Mouse (Mus musculus) CH12.LX (cell line): ENCODE results near the gene Ly6g6c. TPM values are rescaled to one million over a fixed set of nuclear protein-coding genes. Genes with fewer than 3 reads are reported as not detected.

ENCODE experiments used
- DNase-seq: peaks from one replicate; pipeline ENCODE4 v3.0.0-alpha.2; 2013; ENCODE audit errors: extremely low read depth
- H3K27ac ChIP-seq: 2 replicates; pipeline ENCODE4 v1.5.1; 2012; ENCODE audit warnings: low read depth, mild to moderate bottlenecking, control low read depth, moderate library complexity; ENCODE audit not compliant: insufficient read depth
- H3K27me3 ChIP-seq: replicated peaks from 2 replicates; pipeline ENCODE3; 2012; ENCODE audit warnings: inconsistent platforms
- H3K36me3 ChIP-seq, 2 experiments: replicated peaks in 1 of 2; 2 replicates each; pipeline versions ENCODE3 to v1.6.1; 2012; ENCODE audit warnings: inconsistent platforms in 1 of 2, low read length in 1 of 2, mild to moderate bottlenecking in 1 of 2, mixed read lengths in 1 of 2, moderate library complexity in 1 of 2; ENCODE audit not compliant: control insufficient read depth in 1 of 2, insufficient read depth in 1 of 2
- H3K4me1 ChIP-seq, 2 experiments: 2 replicates each; pipeline ENCODE4 v1.6.1; 2012; ENCODE audit warnings: inconsistent platforms in 1 of 2, moderate library complexity in 1 of 2; ENCODE audit not compliant: insufficient read depth in 2 of 2, control insufficient read depth in 1 of 2
- H3K4me2 ChIP-seq: 2 replicates; pipeline ENCODE4 v1.6.1; 2012; ENCODE audit warnings: low read depth, mild to moderate bottlenecking, control low read depth; ENCODE audit not compliant: poor library complexity, insufficient read depth, severe bottlenecking
- H3K4me3 ChIP-seq, 3 experiments: fragments of 150-350 bp in 1 of 3; sonication (generic) in 1 of 3; replicated peaks in 1 of 3; 2 replicates each; pipeline versions ENCODE3 to v1.5.1; 2011 to 2012; ENCODE audit warnings: low read depth in 2 of 3, low read length in 2 of 3, mild to moderate bottlenecking in 2 of 3, moderate library complexity in 2 of 3, control low read depth in 1 of 3, improper control_type of control experiment in 1 of 3, inconsistent platforms in 1 of 3, mixed read lengths in 1 of 3; ENCODE audit not compliant: poor library complexity in 1 of 3
- H3K79me2 ChIP-seq: replicated peaks from 2 replicates; pipeline ENCODE4 v1.6.1; 2012; ENCODE audit warnings: mild to moderate bottlenecking, moderate library complexity; ENCODE audit not compliant: control insufficient read depth, poor library complexity, insufficient read depth, severe bottlenecking; ENCODE audit errors: extremely low read depth
- H3K9ac ChIP-seq: 2 replicates; pipeline ENCODE4 v1.6.1; 2012; ENCODE audit warnings: low read depth, mild to moderate bottlenecking, control low read depth, moderate library complexity; ENCODE audit not compliant: insufficient read depth
- H3K9me3 ChIP-seq: replicated peaks from 2 replicates; pipeline ENCODE3; 2012; ENCODE audit warnings: low read length, inconsistent platforms, mixed read lengths
- BHLHE40 ChIP-seq: IDR thresholded peaks from 2 replicates; pipeline ENCODE4 v1.6.1; 2011; ENCODE audit warnings: mild to moderate bottlenecking, low read depth, low read length, improper control_type of control experiment
- CHD1 ChIP-seq: IDR thresholded peaks from 2 replicates; pipeline ENCODE4 v1.6.1; 2012; ENCODE audit warnings: low read depth, low read length, improper control_type of control experiment, inconsistent platforms
- CHD2 ChIP-seq: IDR thresholded peaks from 2 replicates; pipeline ENCODE4 v1.6.1; 2011; ENCODE audit warnings: low read length, improper control_type of control experiment
- CTCF ChIP-seq, 2 experiments: IDR thresholded peaks in 1 of 2; conservative IDR thresholded peaks in 1 of 2; 2 replicates each; pipeline ENCODE4 v1.5.1; 2011 to 2012; ENCODE audit warnings: low read depth in 2 of 2, low read length in 2 of 2, improper control_type of control experiment in 1 of 2, inconsistent platforms in 1 of 2, mild to moderate bottlenecking in 1 of 2, moderate library complexity in 1 of 2
- E2F4 ChIP-seq: IDR thresholded peaks from 2 replicates; pipeline ENCODE4 v1.6.1; 2011; ENCODE audit warnings: low read depth, low read length, improper control_type of control experiment; ENCODE audit not compliant: insufficient replicate concordance
- ELF1 ChIP-seq: IDR thresholded peaks from 2 replicates; pipeline ENCODE4 v1.6.1; 2014; ENCODE audit warnings: low read depth, mild to moderate bottlenecking, inconsistent platforms, low read length, improper control_type of control experiment
- EP300 ChIP-seq: IDR thresholded peaks from 2 replicates; pipeline ENCODE4 v1.6.1; 2011; ENCODE audit warnings: low read length, improper control_type of control experiment
- ETS1 ChIP-seq: conservative IDR thresholded peaks from 2 replicates; pipeline ENCODE4 v1.6.1; 2012; ENCODE audit warnings: low read depth, mild to moderate bottlenecking, inconsistent platforms, low read length, improper control_type of control experiment, moderate library complexity
- GABPA ChIP-seq: IDR thresholded peaks from 2 replicates; pipeline ENCODE4 v1.6.1; 2012; ENCODE audit warnings: low read depth, low read length, improper control_type of control experiment, inconsistent platforms; ENCODE audit not compliant: insufficient replicate concordance
- HCFC1 ChIP-seq: IDR thresholded peaks from 2 replicates; pipeline ENCODE4 v1.6.1; 2012; ENCODE audit warnings: low read depth, mild to moderate bottlenecking, inconsistent platforms, low read length, improper control_type of control experiment
- IRF4 ChIP-seq: IDR thresholded peaks from 2 replicates; pipeline ENCODE4 v1.6.1; 2014; ENCODE audit warnings: low read depth, mild to moderate bottlenecking, inconsistent platforms, low read length, improper control_type of control experiment
- JUN ChIP-seq: IDR thresholded peaks from 2 replicates; pipeline ENCODE4 v1.6.1; 2011; ENCODE audit warnings: low read depth, mild to moderate bottlenecking, low read length, improper control_type of control experiment, moderate library complexity; ENCODE audit not compliant: insufficient read depth
- JUND ChIP-seq: conservative IDR thresholded peaks from 2 replicates; pipeline ENCODE4 v1.6.1; 2011; ENCODE audit warnings: low read depth, low read length, improper control_type of control experiment
- KAT2A ChIP-seq: IDR thresholded peaks from 2 replicates; pipeline ENCODE4 v1.6.1; 2012; ENCODE audit warnings: low read length, improper control_type of control experiment, inconsistent platforms; ENCODE audit not compliant: insufficient replicate concordance
- MAFK ChIP-seq: IDR thresholded peaks from 2 replicates; pipeline ENCODE4 v1.6.1; 2011; ENCODE audit warnings: low read length, improper control_type of control experiment; ENCODE audit not compliant: insufficient replicate concordance
- MAX ChIP-seq: IDR thresholded peaks from 2 replicates; pipeline ENCODE4 v1.6.1; 2011; ENCODE audit warnings: low read length, improper control_type of control experiment
- MAZ ChIP-seq: IDR thresholded peaks from 2 replicates; pipeline ENCODE4 v1.6.1; 2012; ENCODE audit warnings: low read depth, mild to moderate bottlenecking, inconsistent platforms, low read length, improper control_type of control experiment, moderate library complexity
- MEF2A ChIP-seq: IDR thresholded peaks from 2 replicates; pipeline ENCODE4 v1.6.1; 2014; ENCODE audit warnings: low read depth, mild to moderate bottlenecking, inconsistent platforms, low read length, improper control_type of control experiment, borderline replicate concordance
- MXI1 ChIP-seq: IDR thresholded peaks from 2 replicates; pipeline ENCODE4 v1.6.1; 2011; ENCODE audit warnings: mild to moderate bottlenecking, low read depth, low read length, improper control_type of control experiment
- MYC ChIP-seq: IDR thresholded peaks from 2 replicates; pipeline ENCODE4 v1.6.1; 2011; ENCODE audit warnings: low read depth, mild to moderate bottlenecking, improper control_type of control experiment, low read length
- NELFE ChIP-seq: IDR thresholded peaks from 2 replicates; pipeline ENCODE4 v1.6.1; 2011; ENCODE audit warnings: low read depth, low read length, improper control_type of control experiment
- NRF1 ChIP-seq: IDR thresholded peaks from 2 replicates; pipeline ENCODE4 v1.6.1; 2014; ENCODE audit warnings: low read depth, mild to moderate bottlenecking, inconsistent platforms, low read length, improper control_type of control experiment, moderate library complexity
- PAX5 ChIP-seq: IDR thresholded peaks from 2 replicates; pipeline ENCODE4 v1.6.1; 2012; ENCODE audit warnings: low read length, inconsistent platforms, mixed read lengths
- POLR2A ChIP-seq: IDR thresholded peaks from 2 replicates; pipeline ENCODE4 v1.6.1; 2011; ENCODE audit warnings: low read depth, mild to moderate bottlenecking, improper control_type of control experiment, low read length
- POLR2AphosphoS2 ChIP-seq: IDR thresholded peaks from 2 replicates; pipeline ENCODE4 v1.6.1; 2011; ENCODE audit warnings: low read depth, low read length, improper control_type of control experiment
- RAD21 ChIP-seq: IDR thresholded peaks from 2 replicates; pipeline ENCODE4 v1.6.1; 2011; ENCODE audit warnings: low read depth, mild to moderate bottlenecking, low read length, improper control_type of control experiment, moderate library complexity
- RCOR1 ChIP-seq: conservative IDR thresholded peaks from 2 replicates; pipeline ENCODE4 v1.6.1; 2012; ENCODE audit warnings: low read depth, mild to moderate bottlenecking, inconsistent platforms, low read length, improper control_type of control experiment
- SIN3A ChIP-seq: IDR thresholded peaks from 2 replicates; pipeline ENCODE4 v1.6.1; 2012; ENCODE audit warnings: low read length, improper control_type of control experiment, inconsistent platforms
- SMC3 ChIP-seq: IDR thresholded peaks from 2 replicates; pipeline ENCODE4 v1.6.1; 2011; ENCODE audit warnings: low read depth, low read length, improper control_type of control experiment
- TBP ChIP-seq: conservative IDR thresholded peaks from 2 replicates; pipeline ENCODE4 v1.6.1; 2011; ENCODE audit warnings: low read depth, low read length, improper control_type of control experiment
- TCF12 ChIP-seq: IDR thresholded peaks from 2 replicates; pipeline ENCODE4 v1.6.1; 2014; ENCODE audit warnings: low read depth, mild to moderate bottlenecking, inconsistent platforms, low read length, improper control_type of control experiment
- UBTF ChIP-seq: IDR thresholded peaks from 2 replicates; pipeline ENCODE4 v1.6.1; 2012; ENCODE audit warnings: low read depth, mild to moderate bottlenecking, inconsistent platforms, low read length, improper control_type of control experiment, moderate library complexity
- USF1 ChIP-seq: IDR thresholded peaks from 2 replicates; pipeline ENCODE4 v1.6.1; 2014; ENCODE audit warnings: low read depth, mild to moderate bottlenecking, inconsistent platforms, low read length, improper control_type of control experiment
- USF2 ChIP-seq: conservative IDR thresholded peaks from 2 replicates; pipeline ENCODE4 v1.6.1; 2011; ENCODE audit warnings: low read depth, low read length, improper control_type of control experiment
- ZC3H11A ChIP-seq: IDR thresholded peaks from 2 replicates; pipeline ENCODE4 v1.6.1; 2012; ENCODE audit warnings: low read depth, mild to moderate bottlenecking, inconsistent platforms, low read length, improper control_type of control experiment
- ZKSCAN1 ChIP-seq: IDR thresholded peaks from 2 replicates; pipeline ENCODE4 v1.6.1; 2012; ENCODE audit warnings: low read depth, inconsistent platforms, low read length, improper control_type of control experiment, borderline replicate concordance
- ZMIZ1 ChIP-seq: IDR thresholded peaks from 2 replicates; pipeline ENCODE4 v1.6.1; 2012; ENCODE audit warnings: low read depth, mild to moderate bottlenecking, inconsistent platforms, low read length, improper control_type of control experiment
- ZNF384 ChIP-seq: IDR thresholded peaks from 2 replicates; pipeline ENCODE4 v1.6.1; 2012; ENCODE audit warnings: low read depth, low read length, improper control_type of control experiment, inconsistent platforms
- dilution Hi-C: fragments of 300-500 bp; cut with MboI; formaldehyde crosslinking; loops from 2 replicates; pipeline ENCODE4 v1.14.3; 2020; ENCODE audit warnings: low sequenced_read_pairs; ENCODE audit not compliant: extremely low pct_unique_long_range_greater_than_20kb, extremely low pct_ligation_motif_present
- in situ Hi-C: fragments of 300-500 bp; cut with MboI; formaldehyde crosslinking; loops from 3 replicates; pipeline ENCODE4 v1.14.3; 2019; ENCODE audit warnings: low sequenced_read_pairs, low pct_ligation_motif_present, low pct_unique_long_range_greater_than_20kb, mixed read lengths
- polyA plus RNA-seq: library from polyadenylated mRNA; unstranded; fragments of >175 nt; gene quantifications from 2 replicates; pipeline ENCODE4 v1.2.1, GENCODE M21; 2012; ENCODE audit warnings: low read depth; ENCODE audit not compliant: insufficient read length
- total RNA-seq, 2 experiments: library from RNA; depleted of rRNA; stranded (reverse); fragments of 300-350 nt in 1 of 2; fragments of >200 nt in 1 of 2; gene quantifications; 2 replicates each; pipeline ENCODE4 v1.2.3; 2012 to 2014

Gene Ly6g6c
- total and polyA plus RNA-seq, 3 experiments, result 0.30 TPM; not detected in 2

DNA sequence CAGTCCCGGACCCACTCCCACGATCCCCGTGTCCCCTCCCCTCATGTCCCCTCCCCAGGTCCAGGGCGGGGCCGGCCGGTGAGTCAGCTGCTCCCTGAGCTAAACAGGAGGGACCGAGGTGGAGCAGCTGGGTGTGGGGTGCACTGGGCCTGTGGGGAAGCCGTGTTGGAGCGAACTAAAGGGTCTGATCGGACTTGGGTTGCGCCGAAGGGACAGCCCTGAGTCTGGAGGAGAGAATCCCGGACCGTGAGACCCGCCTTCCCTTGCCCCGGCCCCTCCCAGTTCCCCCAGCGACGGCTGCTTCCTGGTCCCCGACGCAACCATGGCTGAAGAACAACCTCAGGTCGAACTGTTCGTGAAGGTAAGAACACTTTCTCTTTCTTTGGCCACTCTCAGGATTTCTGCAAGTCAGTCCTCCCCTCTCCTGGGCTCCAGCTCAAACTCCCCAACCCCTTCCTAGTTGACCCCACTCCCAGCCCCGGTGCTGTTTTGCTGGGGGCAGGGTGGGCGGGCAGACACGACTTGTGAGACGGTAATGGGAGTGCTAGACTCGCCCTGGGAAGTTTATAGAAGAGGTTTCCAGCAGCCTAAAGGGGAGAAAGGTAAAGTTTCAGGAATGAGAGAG is 14.9 kb upstream of the Ly6g6c start:
- peaks cover 6 to 34% of the 10 kb centered on the region in 2 experiments for H3K4me1 ChIP-seq
- no peak for TF ChIP-seq MAX
- TF ChIP-seq ELF1, result peak; percentile 86
- TF ChIP-seq IRF4, result peak; percentile 54; the same call in 1 of the 2 replicates
- no peak for TF ChIP-seq EP300
- no peak for TF ChIP-seq JUND
- TF ChIP-seq MEF2A, result peak; percentile 31; the same call in 1 of the 2 replicates
- TF ChIP-seq ZC3H11A, result no peak
- TF ChIP-seq MAFK, result no peak
- TF ChIP-seq MAZ, result 0 out of 2 replicates have a peak, but pooled peaks have one; percentile 43
- no peak for TF ChIP-seq JUN
- TF ChIP-seq SIN3A, result peak; percentile 76
- no peak for TF ChIP-seq RAD21
- peak; percentile 33; the same call in 1 of the 2 replicates for TF ChIP-seq BHLHE40
- TF ChIP-seq RCOR1, result no peak
- TF ChIP-seq CTCF (conservative IDR thresholded peaks at IDR 0.05 in 1 of 2, IDR thresholded peaks at IDR 0.05 in 1 of 2; ENCODE audit: low read depth in 2 of 2, low read length in 2 of 2), result no peak
- 0 out of 2 replicates have a peak, but pooled peaks have one; percentile 8 for TF ChIP-seq MYC
- TF ChIP-seq ETS1, result peak; percentile 25; the same call in 1 of the 2 replicates
- TF ChIP-seq CHD2, result no peak; the same call in 1 of the 2 replicates
- TF ChIP-seq NELFE, result peak; percentile 73; the same call in 1 of the 2 replicates
- no peak for TF ChIP-seq PAX5
- TF ChIP-seq SMC3, result no peak
- 0 out of 2 replicates have a peak, but pooled peaks have one; percentile 21 for TF ChIP-seq CHD1
- TF ChIP-seq GABPA, result no peak
- no peak for TF ChIP-seq ZKSCAN1
- TF ChIP-seq ZNF384, result no peak
- no peak for TF ChIP-seq USF2
- peak; percentile 31; the same call in 1 of the 2 replicates for TF ChIP-seq HCFC1
- no peak for TF ChIP-seq POLR2AphosphoS2
- TF ChIP-seq MXI1, result peak; percentile 65
- no peak for TF ChIP-seq USF1
- TF ChIP-seq TCF12, result peak; percentile 50; the same call in 1 of the 2 replicates
- TF ChIP-seq ZMIZ1, result peak; percentile 67; the same call in 1 of the 2 replicates
- no peak for TF ChIP-seq E2F4
- TF ChIP-seq NRF1, result no peak
- TF ChIP-seq TBP, result 0 out of 2 replicates have a peak, but pooled peaks have one; percentile 40
- peak; percentile 58; the same call in 1 of the 2 replicates for TF ChIP-seq UBTF
- TF ChIP-seq POLR2A, result peak; percentile 57
- TF ChIP-seq KAT2A, result no peak
- H3K79me2 ChIP-seq, result peaks cover 27% of the 10 kb centered on the region

More for the DNA sequence above, 14.9 kb upstream of the Ly6g6c start:
- Histone ChIP-seq H3K36me3 (peaks cover 24 to 29% of the 10 kb centered on the region in 2 experiments), H3K27ac (peak overlapping the region; percentile 96), H3K4me2 (peak overlapping the region; percentile 59), H3K9ac (peak overlapping the region; percentile 96), H3K4me3 (peak overlapping the region; percentile 79 to 94 (median 86)), H3K9me3 (peaks cover 7% of the 10 kb centered on the region), H3K27me3 (no peaks in the 10 kb centered on the region)
- dilution Hi-C loops (no loop called here), in situ Hi-C loops (no loop called here)
- peak; percentile 71 for DNase-seq
